Mouse (Mus musculus): ENCODE results near the gene Tomm40. TPM values are rescaled to one million over a fixed set of nuclear protein-coding genes. Genes with fewer than 3 reads are reported as not detected.

Gene Tomm40
- polyA plus RNA-seq, 1 experiment from 2014 or later: 210 TPM

GRCm38 (mm10) chr7:19673083-19673699 is 42.0 kb downstream of the Tomm40 start:
- no peak for DNase-seq (ENCODE audit: low spot score)
- H3K9me3 ChIP-seq (replicated peaks): no peaks in the 10 kb centered on the region
- no peaks in the 10 kb centered on the region for H3K36me3 ChIP-seq
- no peak overlapping the region for H3K27ac ChIP-seq (replicated peaks)
- H3K4me3 ChIP-seq: no peak overlapping the region
- 73% methylated on average over 14 of the region's 14 CpGs for WGBS
- peaks cover 10% of the 10 kb centered on the region for H3K4me1 ChIP-seq
- no peaks in the 10 kb centered on the region for H3K27me3 ChIP-seq (ENCODE audit: low read depth, poor library complexity, severe bottlenecking)

GRCm38 (mm10) chr7:19671511-19671910 is 43.7 kb downstream of the Tomm40 start:
- DNase-seq (ENCODE audit: low spot score): no peak
- 76% methylated on average over 10 of the region's 10 CpGs for WGBS
- no peaks in the 10 kb centered on the region for H3K36me3 ChIP-seq
- H3K4me1 ChIP-seq: peaks cover 10% of the 10 kb centered on the region
- H3K9me3 ChIP-seq (replicated peaks): no peaks in the 10 kb centered on the region
- H3K27me3 ChIP-seq (ENCODE audit: low read depth, poor library complexity, severe bottlenecking): no peaks in the 10 kb centered on the region
- H3K27ac ChIP-seq (replicated peaks): no peak overlapping the region
- H3K4me3 ChIP-seq: no peak overlapping the region

DNA sequence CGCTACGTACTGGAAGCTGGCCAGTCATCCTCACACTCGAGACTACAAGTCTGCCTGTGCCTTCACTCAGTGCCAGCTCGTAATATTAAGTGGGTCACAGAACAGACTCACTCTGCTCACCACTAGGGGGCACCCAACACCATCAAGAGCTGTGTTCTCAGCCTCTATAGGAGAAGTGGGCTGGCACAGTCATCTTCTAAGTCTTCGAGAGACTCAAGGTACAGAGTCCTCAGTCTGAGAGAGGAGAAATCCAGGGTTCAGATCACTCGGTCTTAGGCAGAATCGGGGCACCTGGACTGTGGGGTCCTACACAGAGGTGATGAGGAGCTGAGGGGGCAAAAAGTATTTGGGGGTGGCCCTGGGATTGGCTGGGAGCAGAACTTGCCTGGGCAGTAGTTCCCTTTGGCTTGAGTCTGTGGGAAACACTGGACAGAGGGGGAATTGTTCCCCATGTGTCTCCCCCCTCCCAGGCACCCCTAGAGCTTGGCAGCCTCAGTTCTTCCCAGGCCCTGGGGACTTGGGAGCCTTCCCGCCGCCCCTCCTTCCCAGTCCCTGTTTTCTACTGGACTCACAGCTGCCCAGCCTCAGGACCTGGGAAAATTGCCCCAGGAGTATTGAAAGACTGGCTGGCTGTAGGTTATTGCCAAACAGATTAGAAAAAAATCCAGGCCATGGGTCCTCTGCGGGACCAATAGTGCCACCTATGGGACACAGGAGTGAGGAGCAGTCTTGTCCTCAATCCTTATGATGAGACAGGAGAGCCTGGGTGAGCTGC is 46.1 kb downstream of the Tomm40 start:
- DNase-seq (ENCODE audit: low spot score): peak; percentile 87
- no peaks in the 10 kb centered on the region for H3K27me3 ChIP-seq (ENCODE audit: low read depth, poor library complexity, severe bottlenecking)
- 11% methylated on average over 10 of the region's 10 CpGs for WGBS
- H3K27ac ChIP-seq (replicated peaks): peak overlapping the region; percentile 59
- no peaks in the 10 kb centered on the region for H3K36me3 ChIP-seq
- H3K4me1 ChIP-seq: peaks cover 19% of the 10 kb centered on the region
- H3K9me3 ChIP-seq (replicated peaks): 0 out of 2 replicates have a peak, but pooled peaks cover 3% of the 10 kb centered on the region
- peak overlapping the region; percentile 35 for H3K4me3 ChIP-seq

- Histone ChIP-seq H3K9me3 (replicated peaks) (0 out of 2 replicates have a peak, but pooled peaks cover 3% of the 10 kb centered on the region), H3K4me1 (peaks cover 33% of the 10 kb centered on the region), H3K4me3 (no peak overlapping the region), H3K27me3 (ENCODE audit: low read depth, poor library complexity, severe bottlenecking) (no peaks in the 10 kb centered on the region), H3K36me3 (peaks cover 4% of the 10 kb centered on the region), H3K27ac (replicated peaks) (no peak overlapping the region)
- 81% methylated on average over 2 of the region's 2 CpGs for WGBS
- DNase-seq (ENCODE audit: low spot score): no peak
These were observed 47.8 kb downstream of the Tomm40 start for GRCm38 (mm10) chr7:19667434-19667833.

- no peak overlapping the region for H3K4me3 ChIP-seq
- peaks cover 11% of the 10 kb centered on the region for H3K36me3 ChIP-seq
- peaks cover 33% of the 10 kb centered on the region for H3K4me1 ChIP-seq
- 0 out of 2 replicates have a peak, but pooled peaks cover 3% of the 10 kb centered on the region for H3K9me3 ChIP-seq (replicated peaks)
- H3K27ac ChIP-seq (replicated peaks): no peak overlapping the region
- H3K27me3 ChIP-seq (ENCODE audit: low read depth, poor library complexity, severe bottlenecking): no peaks in the 10 kb centered on the region
- WGBS: 66% methylated on average over 3 of the region's 3 CpGs
- DNase-seq (ENCODE audit: low spot score): no peak
These were observed 48.5 kb downstream of the Tomm40 start for GRCm38 (mm10) chr7:19666750-19667149.

- peak; percentile 98 for DNase-seq (ENCODE audit: low spot score)
- under 1% methylated on average over 63 of the region's 63 CpGs for WGBS
- Histone ChIP-seq H3K4me3 (peak within 1 kb of the TSS; percentile 99), H3K4me1 (peaks cover 33% of the 10 kb centered on the region), H3K9me3 (replicated peaks) (0 out of 2 replicates have a peak, but pooled peaks cover 3% of the 10 kb centered on the region), H3K27ac (replicated peaks) (peak within 1 kb of the TSS; percentile 92), H3K36me3 (peaks cover 26% of the 10 kb centered on the region), H3K27me3 (ENCODE audit: low read depth, poor library complexity, severe bottlenecking) (no peaks in the 10 kb centered on the region)
These were observed 50.0 kb downstream of the Tomm40 start, which contains the start of gene Clptm1 for GRCm38 (mm10) chr7:19664955-19665841. Gene Clptm1, minus strand, starts transcription at chr7:19665033.

GRCm38 (mm10) chr7:19664455-19664954 is 50.7 kb downstream of the Tomm40 start:
- Histone ChIP-seq H3K36me3 (peaks cover 33% of the 10 kb centered on the region), H3K4me3 (peak overlapping the region; percentile 99), H3K27ac (replicated peaks) (peak overlapping the region; percentile 92), H3K4me1 (peaks cover 29% of the 10 kb centered on the region), H3K27me3 (ENCODE audit: low read depth, poor library complexity, severe bottlenecking) (no peaks in the 10 kb centered on the region), H3K9me3 (replicated peaks) (0 out of 2 replicates have a peak, but pooled peaks cover 3% of the 10 kb centered on the region)
- under 1% methylated on average over 37 of the region's 37 CpGs for WGBS
- DNase-seq (ENCODE audit: low spot score): no peak

DNA sequence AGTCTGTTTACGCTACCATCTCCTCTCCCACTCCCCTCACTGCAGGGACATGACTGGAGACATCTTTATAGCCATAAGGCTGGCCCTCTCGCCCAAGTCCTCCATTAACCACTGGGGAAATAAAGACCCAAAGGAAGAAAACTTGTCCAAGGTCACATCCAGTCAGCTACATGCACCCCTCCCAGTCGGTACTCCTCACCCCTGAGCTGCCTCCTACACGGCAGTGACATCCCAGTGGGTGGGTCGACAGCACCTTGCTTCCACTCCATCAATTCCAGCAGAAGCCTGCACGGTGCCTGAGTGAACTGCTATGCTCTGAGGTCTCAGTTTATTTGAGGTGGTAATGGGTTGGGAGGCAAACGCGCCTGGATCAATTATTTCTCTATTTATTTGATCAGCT is 51.3 kb downstream of the Tomm40 start:
- DNase-seq (ENCODE audit: low spot score): no peak
- Histone ChIP-seq H3K36me3 (peaks cover 38% of the 10 kb centered on the region), H3K27ac (replicated peaks) (peak overlapping the region; percentile 92), H3K9me3 (replicated peaks) (0 out of 2 replicates have a peak, but pooled peaks cover 3% of the 10 kb centered on the region), H3K4me1 (peaks cover 24% of the 10 kb centered on the region), H3K27me3 (ENCODE audit: low read depth, poor library complexity, severe bottlenecking) (no peaks in the 10 kb centered on the region), H3K4me3 (peak overlapping the region; percentile 99)
- 22% methylated on average over 8 of the region's 8 CpGs for WGBS

- 94% methylated on average over 2 of the region's 2 CpGs for WGBS
- DNase-seq (ENCODE audit: low spot score): no peak
- Histone ChIP-seq H3K36me3 (peaks cover 84% of the 10 kb centered on the region), H3K4me1 (no peaks in the 10 kb centered on the region), H3K4me3 (no peak overlapping the region), H3K9me3 (replicated peaks) (no peaks in the 10 kb centered on the region), H3K27me3 (ENCODE audit: low read depth, poor library complexity, severe bottlenecking) (no peaks in the 10 kb centered on the region), H3K27ac (replicated peaks) (no peak overlapping the region)
These were observed 62.6 kb downstream of the Tomm40 start for GRCm38 (mm10) chr7:19652614-19653013.

Other genes starting within 250 kb of the Tomm40 start
- 2.3 and 2.4 TPM in 2 replicates for gene Bloc1s3, start 207.1 kb downstream of the Tomm40 start, polyA plus RNA-seq (2016; fragmentation: Nextera tagmentation; extraction: Ambion mirVana)
- 65.2 and 68.2 TPM in 2 replicates for gene Trappc6a, start 207.0 kb downstream of the Tomm40 start, polyA plus RNA-seq (2016; fragmentation: Nextera tagmentation; extraction: Ambion mirVana)
- 0.06 TPM in 2 replicates for gene Nkpd1, start 197.6 kb downstream of the Tomm40 start, polyA plus RNA-seq (2016; fragmentation: Nextera tagmentation; extraction: Ambion mirVana)
- gene Ppp1r37, start 152.4 kb downstream of the Tomm40 start, polyA plus RNA-seq (2016; fragmentation: Nextera tagmentation; extraction: Ambion mirVana): 20.3 and 20.5 TPM in 2 replicates
- gene Zfp296, start 138.2 kb downstream of the Tomm40 start, polyA plus RNA-seq (2016; fragmentation: Nextera tagmentation; extraction: Ambion mirVana): 0.10 and 0.22 TPM in 2 replicates
- 177 TPM in 2 replicates for gene Gemin7, start 137.8 kb downstream of the Tomm40 start, polyA plus RNA-seq (2016; fragmentation: Nextera tagmentation; extraction: Ambion mirVana)
- 51.8 and 61.1 TPM in 2 replicates for gene Clasrp, start 111.0 kb downstream of the Tomm40 start, polyA plus RNA-seq (2016; fragmentation: Nextera tagmentation; extraction: Ambion mirVana)
- gene Relb, start 86.0 kb downstream of the Tomm40 start, polyA plus RNA-seq (2016; fragmentation: Nextera tagmentation; extraction: Ambion mirVana): 3.8 and 4.7 TPM in 2 replicates
- gene Clptm1, start 50.4 kb downstream of the Tomm40 start, polyA plus RNA-seq (2016; fragmentation: Nextera tagmentation; extraction: Ambion mirVana): 82.3 and 88.4 TPM in 2 replicates
- 0.22 and 0.26 TPM in 2 replicates for gene Apoc2, start 37.5 kb downstream of the Tomm40 start, polyA plus RNA-seq (2016; fragmentation: Nextera tagmentation; extraction: Ambion mirVana)
- gene Gm44805, start 34.0 kb downstream of the Tomm40 start, polyA plus RNA-seq (2016; fragmentation: Nextera tagmentation; extraction: Ambion mirVana): not detected in 2 replicates
- not detected in 2 replicates for gene Apoc4, start 34.0 kb downstream of the Tomm40 start, polyA plus RNA-seq (2016; fragmentation: Nextera tagmentation; extraction: Ambion mirVana)
- 1.7 and 1.9 TPM in 2 replicates for gene Apoc1, start 22.8 kb downstream of the Tomm40 start, polyA plus RNA-seq (2016; fragmentation: Nextera tagmentation; extraction: Ambion mirVana)
- 166 and 199 TPM in 2 replicates for gene Apoe, start 16.2 kb downstream of the Tomm40 start, polyA plus RNA-seq (2016; fragmentation: Nextera tagmentation; extraction: Ambion mirVana)
- 76.4 and 88.7 TPM in 2 replicates for gene Nectin2, start 35.0 kb upstream of the Tomm40 start, polyA plus RNA-seq (2016; fragmentation: Nextera tagmentation; extraction: Ambion mirVana)
- gene Bcam, start 55.6 kb upstream of the Tomm40 start, polyA plus RNA-seq (2016; fragmentation: Nextera tagmentation; extraction: Ambion mirVana): 25.3 and 32.2 TPM in 2 replicates
- 0.62 and 0.70 TPM in 2 replicates for gene Cblc, start 81.4 kb upstream of the Tomm40 start, polyA plus RNA-seq (2016; fragmentation: Nextera tagmentation; extraction: Ambion mirVana)
- gene Bcl3, start 107.3 kb upstream of the Tomm40 start, polyA plus RNA-seq (2016; fragmentation: Nextera tagmentation; extraction: Ambion mirVana): 1.1 and 1.8 TPM in 2 replicates
- gene Gm19345, start 136.6 kb upstream of the Tomm40 start, polyA plus RNA-seq (2016; fragmentation: Nextera tagmentation; extraction: Ambion mirVana): 0.14 TPM in 1 of 2 replicates, not detected in the other
- gene Ceacam16, start 145.9 kb upstream of the Tomm40 start, polyA plus RNA-seq (2016; fragmentation: Nextera tagmentation; extraction: Ambion mirVana): not detected in 2 replicates
- gene Ceacam19, start 172.5 kb upstream of the Tomm40 start, polyA plus RNA-seq (2016; fragmentation: Nextera tagmentation; extraction: Ambion mirVana): not detected in 2 replicates
- gene Pvr, start 205.7 kb upstream of the Tomm40 start, polyA plus RNA-seq (2016; fragmentation: Nextera tagmentation; extraction: Ambion mirVana): 7.4 and 7.5 TPM in 2 replicates
- 0.54 TPM in 1 of 2 replicates, not detected in the other for gene Igsf23, start 235.3 kb upstream of the Tomm40 start, polyA plus RNA-seq (2016; fragmentation: Nextera tagmentation; extraction: Ambion mirVana)
- gene Ceacam20, start 250.0 kb upstream of the Tomm40 start, polyA plus RNA-seq (2016; fragmentation: Nextera tagmentation; extraction: Ambion mirVana): not detected in 2 replicates